Mouse (Mus musculus) lung, embryonic 15.5 days (tissue): ENCODE data around the gene Tmcc1. TPM values are rescaled to one million over a fixed set of nuclear protein-coding genes. Genes with fewer than 3 reads are reported as not detected.

Source experiments
- ATAC-seq: fragments of 200-750 bp; cut with Nextera tagmentation; 2 replicates; pipeline ENCODE4 v1.8.0; 2017; ENCODE audit warnings: moderate number of reproducible peaks, borderline replicate concordance; ENCODE audit not compliant: low FRiP score, low TSS enrichment; ENCODE audit errors: extremely low read depth
- H3K27ac ChIP-seq: fragments of 300-500 bp; sonication (generic); 2 replicates; pipeline ENCODE4 v1.5.1; 2015; ENCODE audit warnings: moderate library complexity, mild to moderate bottlenecking, inconsistent platforms
- H3K27me3 ChIP-seq: fragments of 300-500 bp; sonication (generic); 2 replicates; pipeline ENCODE4 v1.6.1; 2015; ENCODE audit warnings: inconsistent platforms
- H3K36me3 ChIP-seq: fragments of 300-500 bp; sonication (generic); 2 replicates; pipeline ENCODE4 v1.6.1; 2015; ENCODE audit warnings: inconsistent platforms
- H3K4me1 ChIP-seq: fragments of 300-500 bp; sonication (generic); 2 replicates; pipeline ENCODE4 v1.6.1; 2015; ENCODE audit warnings: inconsistent platforms
- H3K4me2 ChIP-seq: fragments of 300-500 bp; sonication (generic); 2 replicates; pipeline ENCODE4 v1.6.1; 2015; ENCODE audit warnings: inconsistent platforms, mild to moderate bottlenecking, moderate library complexity
- H3K4me3 ChIP-seq: fragments of 300-500 bp; sonication (generic); 2 replicates; pipeline ENCODE4 v1.5.1; 2015; ENCODE audit warnings: mild to moderate bottlenecking, inconsistent platforms
- H3K9ac ChIP-seq: fragments of 300-500 bp; sonication (generic); 2 replicates; pipeline ENCODE4 v1.6.1; 2015; ENCODE audit warnings: inconsistent platforms
- H3K9me3 ChIP-seq: fragments of 300-500 bp; sonication (generic); 2 replicates; pipeline ENCODE4 v1.6.1; 2016; ENCODE audit warnings: inconsistent platforms
- WGBS: fragments of 180-500 bp; shearing (Covaris S2); methylation state at CpG from one replicate; pipeline ENCODE4 v1.1.7; 2015; 5-methylcytosine and 5-hydroxymethylcytosine counted together
- polyA plus RNA-seq: library from polyadenylated mRNA; unstranded; fragments of >200 nt; fragmentation: Nextera tagmentation; extraction: Ambion mirVana; gene quantifications from 2 replicates; pipeline ENCODE4 v1.2.1, GENCODE M21; 2015

Gene Tmcc1
- polyA plus RNA-seq, 1 experiment from 2014 or later = 13.2 TPM

DNA sequence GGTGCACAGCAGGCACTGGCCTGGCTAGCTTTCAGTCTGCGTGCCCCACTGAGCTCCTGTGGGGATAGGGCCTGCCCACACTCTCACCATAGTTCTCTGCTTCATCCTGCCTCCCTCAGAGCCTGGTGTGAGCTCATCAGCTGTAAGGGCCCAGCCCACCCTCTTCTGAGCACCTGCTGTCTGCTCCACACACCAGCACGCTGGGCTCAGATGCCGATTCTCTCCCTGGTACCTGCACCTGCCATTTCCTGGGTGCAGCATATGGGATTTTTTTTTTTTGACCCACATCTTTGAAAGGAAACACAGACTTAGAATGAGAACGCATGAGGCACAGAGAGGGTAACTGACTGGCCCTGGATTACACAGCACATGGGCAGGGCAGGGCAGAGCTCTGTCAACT is 203.7 kb downstream of the Tmcc1 start:
- 0 out of 2 replicates have a peak overlapping the region, but pooled peaks have one; percentile 8 for H3K9ac ChIP-seq
- H3K36me3 ChIP-seq = no peaks in the 10 kb centered on the region
- H3K4me3 ChIP-seq = peak overlapping the region; percentile 6
- H3K9me3 ChIP-seq = no peaks in the 10 kb centered on the region
- H3K4me2 ChIP-seq = peak overlapping the region; percentile 86
- H3K27me3 ChIP-seq = peaks cover 26% of the 10 kb centered on the region
- 72% methylated on average over 4 of the region's 4 CpGs for WGBS
- ATAC-seq = no peak
- no peak overlapping the region for H3K27ac ChIP-seq
- H3K4me1 ChIP-seq = peaks cover 84% of the 10 kb centered on the region

DNA sequence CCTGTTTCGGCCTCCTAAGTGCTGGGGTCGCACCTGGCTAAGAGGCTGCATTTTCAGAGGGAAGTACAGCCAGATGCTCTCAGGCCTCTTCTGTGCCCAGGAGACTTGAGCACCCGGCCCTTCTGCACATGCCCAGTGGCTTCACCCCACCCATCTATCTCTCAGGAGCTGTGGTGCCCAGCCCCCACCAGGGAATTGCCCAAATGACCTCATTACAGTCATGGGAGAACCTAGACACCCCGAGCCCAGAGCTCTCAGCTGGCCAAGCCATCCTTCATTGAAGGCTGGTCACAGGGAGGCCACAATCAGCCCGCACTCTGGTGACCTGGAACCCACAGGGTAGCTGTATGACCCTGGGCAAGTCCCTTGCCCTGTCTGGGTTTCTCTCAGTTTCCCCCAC is 204.3 kb downstream of the Tmcc1 start:
- WGBS = 75% methylated on average over 5 of the region's 5 CpGs
- Histone ChIP-seq H3K9ac (no peak overlapping the region), H3K4me1 (peaks cover 90% of the 10 kb centered on the region), H3K9me3 (no peaks in the 10 kb centered on the region), H3K27ac (no peak overlapping the region), H3K4me2 (peak overlapping the region; percentile 86), H3K36me3 (no peaks in the 10 kb centered on the region), H3K4me3 (peak overlapping the region; percentile 6; the same call in 1 of the 2 replicates), H3K27me3 (peaks cover 23% of the 10 kb centered on the region)
- ATAC-seq = no peak

DNA sequence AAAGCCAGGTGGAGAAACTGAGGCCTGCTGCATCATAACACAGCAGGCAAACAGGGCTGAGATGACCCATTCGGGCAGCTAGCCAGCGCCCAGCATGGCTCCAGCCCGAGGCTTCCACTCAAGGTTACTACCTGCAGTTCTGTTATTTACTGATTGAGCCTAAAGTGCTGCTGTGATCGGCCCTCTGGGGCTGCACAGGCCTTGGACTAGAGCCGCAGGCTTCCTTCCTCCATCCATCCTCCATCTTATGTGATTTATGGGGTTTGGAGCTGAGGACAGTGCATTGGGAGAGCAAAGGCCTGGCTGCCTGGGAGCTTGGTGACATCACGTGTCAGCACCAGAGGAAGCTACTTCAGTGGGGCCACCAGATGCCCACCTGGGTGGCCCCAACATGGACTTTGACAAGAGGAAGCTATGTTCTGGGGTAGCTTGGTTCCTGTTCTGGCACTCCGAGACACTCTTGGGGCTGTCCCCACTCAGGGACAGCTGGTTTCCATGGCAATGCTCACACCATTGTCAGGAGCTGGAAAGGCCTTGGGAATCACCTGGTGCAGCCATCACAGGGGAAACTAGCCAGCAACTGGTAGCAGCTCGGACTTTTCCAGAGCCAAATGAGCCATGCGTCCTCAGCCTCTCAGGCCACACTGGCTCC is 206.1 kb downstream of the Tmcc1 start:
- Histone ChIP-seq H3K4me1 (peaks cover 94% of the 10 kb centered on the region), H3K9me3 (no peaks in the 10 kb centered on the region), H3K27me3 (peaks cover 4% of the 10 kb centered on the region; the same call in 1 of the 2 replicates), H3K4me3 (no peak overlapping the region; the same call in 1 of the 2 replicates), H3K36me3 (no peaks in the 10 kb centered on the region), H3K27ac (peak overlapping the region; percentile 94), H3K9ac (no peak overlapping the region), H3K4me2 (peak overlapping the region; percentile 41)
- ATAC-seq = no peak
- 45% methylated on average over 9 of the region's 9 CpGs for WGBS

DNA sequence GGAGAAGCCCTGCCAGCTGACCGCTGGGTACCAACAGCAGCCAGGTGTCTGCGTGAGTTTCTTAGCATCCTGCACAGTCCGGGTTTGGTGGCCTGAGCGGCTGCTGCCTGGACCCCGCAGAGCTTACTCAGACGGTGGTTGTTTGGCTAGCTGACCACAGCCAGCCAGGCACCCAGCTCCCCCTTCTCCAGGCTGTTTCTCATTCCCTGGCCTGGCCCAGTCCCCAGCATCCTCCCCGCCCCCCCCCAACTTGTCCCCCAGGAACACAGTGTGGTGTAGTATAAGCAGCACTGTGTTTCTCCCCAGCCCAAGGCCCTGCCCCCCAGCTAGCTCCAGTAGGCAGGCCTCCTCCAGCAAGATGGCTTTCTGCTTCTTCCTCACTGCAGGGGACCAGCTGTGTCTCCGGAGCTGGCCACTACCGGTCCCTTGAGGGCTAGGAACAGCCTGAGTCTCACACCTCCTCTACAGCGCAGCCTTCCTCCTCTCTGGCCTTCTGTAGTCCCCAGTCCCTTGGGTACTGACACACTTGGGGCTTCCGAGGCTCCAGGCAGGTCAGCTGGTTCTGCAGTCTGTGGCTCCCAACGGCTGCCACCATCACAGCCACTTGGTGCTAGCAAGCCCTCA is 206.7 kb downstream of the Tmcc1 start:
- peak overlapping the region; percentile 94 for H3K27ac ChIP-seq
- no peaks in the 10 kb centered on the region for H3K27me3 ChIP-seq
- 43% methylated on average over 12 of the region's 12 CpGs for WGBS
- no peaks in the 10 kb centered on the region for H3K9me3 ChIP-seq
- no peak overlapping the region; the same call in none of the 2 replicates for H3K4me3 ChIP-seq
- no peak for ATAC-seq
- H3K4me2 ChIP-seq = peak overlapping the region; percentile 41
- H3K9ac ChIP-seq = peak overlapping the region; percentile 21; the same call in 1 of the 2 replicates
- H3K4me1 ChIP-seq = peaks cover 91% of the 10 kb centered on the region
- H3K36me3 ChIP-seq = no peaks in the 10 kb centered on the region

DNA sequence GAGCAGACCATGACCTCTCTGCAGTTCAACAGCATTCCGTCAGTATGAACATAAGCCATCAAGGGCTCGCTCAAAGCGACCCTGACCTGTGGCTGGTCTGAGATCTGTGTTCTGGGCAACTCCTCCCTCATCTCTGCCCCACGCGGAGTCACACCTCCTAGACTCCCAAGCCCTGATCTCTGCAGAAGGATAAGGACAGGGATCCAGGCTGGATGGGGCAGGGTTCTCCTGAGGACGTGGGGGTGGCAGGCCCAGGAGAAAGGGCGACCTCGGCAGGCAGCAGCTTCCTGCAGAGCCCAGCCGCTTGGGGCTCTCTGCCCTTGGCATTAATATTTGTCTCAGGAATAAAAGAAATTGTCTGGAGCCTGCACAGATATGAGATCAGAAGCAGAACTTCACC is 207.7 kb downstream of the Tmcc1 start:
- ATAC-seq = no peak
- Histone ChIP-seq H3K4me2 (peak overlapping the region; percentile 41), H3K9ac (no peak overlapping the region), H3K36me3 (no peaks in the 10 kb centered on the region), H3K4me1 (peaks cover 83% of the 10 kb centered on the region), H3K9me3 (no peaks in the 10 kb centered on the region), H3K27me3 (no peaks in the 10 kb centered on the region), H3K27ac (peak overlapping the region; percentile 94), H3K4me3 (no peak overlapping the region; the same call in 1 of the 2 replicates)
- 25% methylated on average over 9 of the region's 9 CpGs for whole genome bisulfite sequencing

DNA sequence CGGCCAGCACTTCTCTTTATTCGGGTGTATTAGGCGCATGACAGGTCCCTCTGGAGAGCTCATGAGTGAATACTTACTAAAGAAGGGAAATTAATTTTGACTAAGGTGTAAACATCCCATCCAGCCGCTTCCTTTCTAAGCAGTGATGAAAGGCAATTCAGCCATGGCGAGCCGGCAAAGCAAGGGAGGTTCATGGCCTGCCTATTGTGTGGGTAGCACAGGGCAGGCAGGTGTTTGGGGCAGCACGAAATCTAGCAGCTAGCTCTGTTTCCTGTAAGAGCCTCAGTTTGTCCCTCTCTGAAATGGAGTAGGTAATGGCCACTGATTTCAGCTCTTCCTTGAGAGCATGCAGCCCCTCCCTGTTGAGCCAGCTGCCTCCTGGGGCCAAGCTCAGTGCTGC is 208.7 kb downstream of the Tmcc1 start:
- no peaks in the 10 kb centered on the region for H3K27me3 ChIP-seq
- WGBS = 44% methylated on average over 7 of the region's 7 CpGs
- no peak for ATAC-seq
- no peak overlapping the region for H3K9ac ChIP-seq
- H3K27ac ChIP-seq = peak overlapping the region; percentile 94
- H3K9me3 ChIP-seq = no peaks in the 10 kb centered on the region
- H3K4me1 ChIP-seq = peaks cover 74% of the 10 kb centered on the region
- no peak overlapping the region for H3K4me3 ChIP-seq
- peaks cover 7% of the 10 kb centered on the region; the same call in 1 of the 2 replicates for H3K36me3 ChIP-seq
- H3K4me2 ChIP-seq = peak overlapping the region; percentile 41; the same call in 1 of the 2 replicates

DNA sequence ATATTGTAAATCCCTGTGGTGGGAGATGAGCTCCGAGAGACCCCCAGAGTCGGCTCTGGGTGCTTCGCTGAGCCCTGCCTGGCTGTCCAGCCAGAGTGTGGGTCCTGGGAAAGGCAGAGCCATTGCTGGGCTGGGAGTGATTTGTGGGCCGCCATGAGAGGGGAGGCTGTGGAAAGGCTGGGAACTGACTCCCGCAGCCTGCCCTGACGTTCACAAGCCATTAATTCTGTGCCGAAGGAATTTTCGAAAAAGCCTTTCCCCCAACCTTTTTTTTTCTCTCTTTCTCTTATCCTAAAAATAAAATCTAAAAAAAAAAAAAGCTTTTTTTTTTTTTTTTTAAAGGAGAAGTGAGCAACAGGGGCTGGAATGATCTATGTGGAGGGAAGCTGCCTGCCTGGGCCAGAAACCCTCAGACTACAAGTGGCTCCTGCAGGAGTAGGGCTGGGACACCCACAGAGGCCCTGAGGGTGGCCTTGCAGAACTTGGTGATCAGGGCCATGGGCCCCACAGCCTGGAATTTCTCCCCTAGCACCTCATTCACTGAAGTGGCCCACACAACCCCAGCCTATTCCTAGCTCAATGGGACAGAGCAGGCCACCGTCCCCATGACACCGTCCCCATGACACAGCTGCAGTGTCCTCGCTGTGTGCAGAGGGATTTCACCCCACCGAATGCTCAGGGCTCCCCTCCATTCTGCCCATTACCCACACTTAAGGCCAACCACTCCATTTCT is 209.8 kb downstream of the Tmcc1 start:
- ATAC-seq = peak; percentile 76
- Histone ChIP-seq H3K9ac (no peak overlapping the region), H3K4me1 (peaks cover 65% of the 10 kb centered on the region)

DNA sequence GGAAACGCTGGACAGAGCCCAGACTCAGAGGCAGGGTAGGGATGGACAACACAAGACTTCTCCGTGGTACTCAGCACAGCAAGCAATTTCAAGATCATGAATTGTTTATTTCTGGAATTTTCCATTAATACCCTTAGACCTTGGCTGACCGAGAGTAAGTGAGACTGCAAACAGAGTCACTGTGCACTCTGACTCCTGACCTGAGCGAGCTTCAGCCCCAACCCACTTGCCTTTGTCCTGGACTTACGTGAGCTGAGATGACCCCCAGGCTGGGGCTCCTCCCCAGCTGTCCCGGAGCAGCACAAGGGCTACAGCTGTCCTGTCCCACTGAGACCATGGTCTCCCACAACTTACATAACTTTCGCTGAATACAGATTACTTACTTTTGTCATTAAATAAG is 210.4 kb downstream of the Tmcc1 start:
- Histone ChIP-seq H3K4me3 (no peak overlapping the region), H3K36me3 (peaks cover 20% of the 10 kb centered on the region; the same call in 1 of the 2 replicates), H3K9me3 (no peaks in the 10 kb centered on the region), H3K4me1 (peaks cover 62% of the 10 kb centered on the region), H3K4me2 (peak overlapping the region; percentile 34), H3K27ac (peak overlapping the region; percentile 94), H3K27me3 (no peaks in the 10 kb centered on the region), H3K9ac (no peak overlapping the region)
- no peak for ATAC-seq
- 35% methylated on average over 7 of the region's 7 CpGs for WGBS

More for the DNA sequence above, 209.8 kb downstream of the Tmcc1 start:
- Histone ChIP-seq H3K4me2 (peak overlapping the region; percentile 34), H3K36me3 (peaks cover 14% of the 10 kb centered on the region; the same call in 1 of the 2 replicates), H3K27me3 (no peaks in the 10 kb centered on the region), H3K9me3 (no peaks in the 10 kb centered on the region), H3K27ac (peak overlapping the region; percentile 94), H3K4me3 (no peak overlapping the region)
- WGBS = 31% methylated on average over 12 of the region's 12 CpGs

DNA sequence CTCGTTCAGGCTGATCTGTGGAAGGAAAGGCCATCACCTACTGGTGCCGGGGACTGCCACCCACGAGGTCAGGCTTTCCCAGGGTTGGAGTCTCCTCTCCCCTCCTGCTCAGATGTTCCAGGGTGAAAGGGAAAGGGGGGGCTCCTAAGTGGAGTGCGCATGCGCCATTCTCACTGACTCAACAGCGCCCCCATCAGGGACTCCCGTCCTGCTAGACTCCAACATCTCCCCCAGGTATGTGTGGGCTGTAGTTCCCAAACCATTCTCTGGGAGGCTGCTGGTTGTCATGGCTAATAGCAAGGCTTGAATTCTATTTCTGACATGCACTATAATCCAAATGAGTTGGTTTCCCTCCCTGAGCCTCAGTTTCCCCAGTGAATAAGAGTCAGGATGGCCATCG is 214.7 kb downstream of the Tmcc1 start:
- no peak overlapping the region for H3K4me3 ChIP-seq
- H3K27ac ChIP-seq = no peak overlapping the region
- H3K9me3 ChIP-seq = no peaks in the 10 kb centered on the region
- H3K27me3 ChIP-seq = no peaks in the 10 kb centered on the region
- no peak overlapping the region for H3K4me2 ChIP-seq
- peaks cover 24% of the 10 kb centered on the region for H3K4me1 ChIP-seq
- ATAC-seq = no peak
- H3K9ac ChIP-seq = no peak overlapping the region
- 67% methylated on average over 8 of the region's 8 CpGs for WGBS
- peaks cover 53% of the 10 kb centered on the region for H3K36me3 ChIP-seq

DNA sequence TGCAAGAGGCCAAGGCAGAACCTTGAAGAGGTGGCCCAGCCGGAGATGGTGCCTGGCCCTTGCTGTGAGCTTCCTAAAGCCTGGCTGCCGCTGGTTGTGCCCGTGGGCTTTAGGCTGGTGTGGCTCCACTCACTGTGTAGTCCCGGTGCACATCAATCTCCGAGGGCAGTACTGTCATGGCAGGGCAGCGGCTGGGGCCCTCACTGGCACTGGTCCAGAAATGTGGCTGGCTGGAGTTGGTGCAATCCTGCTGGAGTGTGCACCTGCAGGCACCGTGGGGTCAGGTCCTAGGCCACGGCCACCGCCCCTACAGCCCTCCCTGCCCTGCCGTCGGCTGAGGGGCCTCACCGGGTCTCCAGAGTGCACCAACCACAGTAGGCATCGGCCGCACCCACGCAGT is 215.5 kb downstream of the Tmcc1 start:
- no peak overlapping the region for H3K27ac ChIP-seq
- peaks cover 55% of the 10 kb centered on the region for H3K36me3 ChIP-seq
- H3K4me3 ChIP-seq = no peak overlapping the region
- H3K4me2 ChIP-seq = no peak overlapping the region
- H3K27me3 ChIP-seq = no peaks in the 10 kb centered on the region
- peaks cover 24% of the 10 kb centered on the region for H3K4me1 ChIP-seq
- 73% methylated on average over 15 of the region's 15 CpGs for WGBS
- no peaks in the 10 kb centered on the region for H3K9me3 ChIP-seq
- no peak for ATAC-seq
- H3K9ac ChIP-seq = no peak overlapping the region

DNA sequence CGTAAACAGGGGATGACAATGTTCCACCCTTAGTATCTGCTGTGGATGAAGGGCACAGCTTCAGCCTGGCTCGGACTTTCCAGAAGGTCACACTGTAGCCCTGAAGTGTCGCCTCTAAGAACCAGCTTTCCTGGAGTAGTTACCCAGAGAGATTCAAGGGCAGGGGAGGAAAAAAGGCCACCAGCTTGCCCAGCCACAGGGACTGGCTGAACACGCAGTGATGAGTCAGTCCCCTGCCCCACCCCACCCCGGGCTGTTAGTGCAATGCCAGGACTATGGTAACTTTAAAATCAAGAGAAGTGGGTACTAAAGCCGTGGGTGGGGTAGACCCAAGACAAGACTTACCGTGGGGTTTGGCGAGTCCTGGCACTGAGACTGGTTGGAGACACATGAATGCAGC is 217.7 kb downstream of the Tmcc1 start:
- Histone ChIP-seq H3K36me3 (peaks cover 57% of the 10 kb centered on the region), H3K4me1 (peaks cover 32% of the 10 kb centered on the region), H3K9ac (no peak overlapping the region), H3K4me2 (no peak overlapping the region), H3K27me3 (no peaks in the 10 kb centered on the region), H3K9me3 (no peaks in the 10 kb centered on the region), H3K4me3 (no peak overlapping the region), H3K27ac (no peak overlapping the region)
- WGBS = 82% methylated on average over 8 of the region's 8 CpGs
- ATAC-seq = no peak
